Mouse (Mus musculus) urinary bladder, postnatal 36 days (tissue): ENCODE measurements around the gene Abcb10.
"Not testable (repeated sequence)": the region's sequence is repeated elsewhere in the genome, so short reads cannot be mapped to it uniquely, and the experiment has no call there.

Experiments
- DNase-seq, 2 experiments: peaks; one replicate each; pipeline ENCODE4 v3.0.0; 2022; ENCODE audit warnings: low spot score in 2 of 2, mixed read lengths in 1 of 2

Abcb10 gene

DNA sequence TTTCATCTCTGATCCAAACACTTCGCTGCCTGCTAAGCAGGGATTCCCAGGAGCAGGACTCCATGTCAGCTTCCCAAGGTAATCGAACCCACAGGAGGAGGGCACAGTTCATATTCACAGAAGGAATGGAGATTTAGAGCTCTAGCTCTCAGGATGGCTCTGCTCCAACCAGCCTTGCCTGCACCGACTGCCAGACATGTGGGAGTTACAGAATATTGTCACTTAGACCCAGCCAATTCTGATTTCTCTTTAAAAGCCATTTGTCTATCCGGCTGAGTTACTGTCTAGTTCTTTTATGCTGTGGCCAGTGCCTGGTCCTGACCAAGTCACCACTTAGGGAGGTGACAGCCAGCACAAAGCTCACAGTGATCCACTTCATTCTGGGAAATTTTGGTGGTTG, 1.2 kb downstream of the Abcb10 start:
- DNase-seq: no peak

DNA sequence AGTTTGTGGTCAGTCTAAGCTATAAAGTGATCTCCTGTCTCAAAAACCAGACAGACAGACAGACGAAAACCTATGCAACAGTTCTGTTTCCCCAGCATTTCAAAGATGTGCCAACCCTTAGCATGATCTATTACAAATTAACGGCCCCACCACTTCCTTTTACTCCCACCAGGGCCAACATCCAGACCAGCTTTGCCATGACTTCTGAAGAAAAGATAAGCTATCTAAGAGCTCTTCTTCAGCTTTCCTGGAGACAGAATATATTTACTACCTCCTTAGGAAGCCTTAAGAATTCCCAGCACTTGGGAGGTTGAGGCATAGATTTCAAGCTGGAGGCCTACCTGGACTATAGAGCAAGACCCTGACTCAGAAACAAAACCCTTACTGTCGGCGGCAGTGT, 2.7 kb downstream of the Abcb10 start:
- no peak for DNase-seq

DNA sequence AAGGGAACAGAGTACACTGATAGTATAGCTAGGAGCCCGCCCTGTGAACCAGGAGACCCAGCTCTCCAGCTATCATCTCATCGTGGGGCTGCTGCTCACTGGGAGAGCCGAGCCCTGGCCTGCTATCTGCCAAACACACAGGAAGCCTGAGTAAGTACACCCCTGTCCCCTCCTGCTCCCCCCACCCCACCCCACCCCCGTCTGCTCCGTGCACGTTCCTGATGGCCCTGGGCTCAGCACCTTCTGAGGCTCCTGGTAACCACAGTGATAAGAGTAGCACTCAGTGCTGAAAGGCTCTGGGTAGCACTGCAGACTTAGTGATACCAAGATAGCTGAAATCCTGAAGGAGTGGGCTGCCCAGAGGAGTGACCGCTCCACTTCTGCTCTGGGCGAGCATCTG, 4.0 kb downstream of the Abcb10 start:
- no peak for DNase-seq

DNA sequence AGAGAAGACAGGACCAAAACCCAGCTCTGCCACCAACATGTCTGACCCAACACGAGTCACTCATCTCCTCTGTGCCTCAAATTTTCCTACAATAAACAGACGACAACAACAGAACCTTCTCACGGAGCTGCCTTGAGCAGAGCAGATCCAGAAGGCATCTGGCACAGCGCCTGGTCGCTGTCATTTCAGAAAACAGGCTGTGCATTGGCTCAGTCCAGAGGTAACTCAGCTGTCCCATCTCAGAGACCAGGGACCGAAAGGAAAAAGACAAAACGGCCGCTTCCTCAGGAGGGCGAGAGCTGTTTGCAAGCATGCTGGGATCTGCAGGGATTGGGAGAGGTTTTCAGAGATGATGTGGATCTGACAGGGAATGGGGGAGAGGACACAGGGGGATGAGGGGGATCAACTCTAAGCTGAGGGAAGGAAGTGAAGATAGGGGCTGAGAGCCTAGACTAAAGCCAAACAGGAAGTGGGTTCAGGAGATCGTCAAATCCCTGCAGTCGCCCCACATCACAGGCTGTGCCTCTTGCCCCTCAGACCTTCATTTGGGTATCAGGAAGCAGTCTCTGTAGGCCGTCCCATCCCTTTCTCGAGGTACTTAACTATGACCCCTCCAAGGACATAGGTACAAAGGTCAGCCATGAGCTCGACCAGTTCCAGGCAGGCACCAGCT, 4.6 kb downstream of the Abcb10 start:
- DNase-seq: no peak

DNA sequence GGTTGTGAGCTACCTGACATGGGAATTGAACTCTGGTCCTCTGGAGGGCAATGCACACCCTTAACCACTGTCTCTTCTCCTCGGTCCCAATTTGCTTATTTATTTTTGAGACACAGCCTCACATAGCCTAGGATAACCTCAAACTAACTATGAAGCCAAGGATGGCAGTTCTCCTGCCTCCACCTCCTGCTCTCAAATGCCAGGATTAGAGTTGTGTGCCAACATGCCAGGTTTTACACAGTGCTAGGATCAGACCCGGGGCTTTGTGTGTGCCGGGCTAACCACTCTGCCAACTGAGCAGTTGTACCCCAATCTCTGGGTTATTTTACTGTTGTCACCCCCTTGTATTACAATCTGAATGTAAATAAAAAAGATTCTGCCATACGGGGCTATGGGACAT, 5.4 kb downstream of the Abcb10 start:
- no peak for DNase-seq

DNA sequence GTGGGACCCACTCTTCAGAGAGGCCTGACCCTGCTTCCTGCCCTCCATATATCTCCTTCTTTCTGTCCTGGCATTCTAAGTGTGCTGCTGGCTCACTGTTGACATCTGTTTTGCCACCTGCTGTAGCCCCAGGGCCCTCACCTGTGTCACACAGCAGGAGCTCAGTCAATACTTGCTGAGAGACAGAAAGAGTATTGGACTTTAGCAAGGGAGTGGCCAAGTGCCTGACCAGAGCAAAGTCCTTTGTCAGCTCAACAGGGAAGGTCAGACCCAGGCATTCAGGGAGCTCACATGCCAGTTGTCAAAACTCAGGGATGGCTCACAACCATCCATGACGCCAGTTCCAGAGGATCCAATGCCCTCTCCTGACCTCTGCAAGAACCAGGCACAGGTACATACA, 9.4 kb downstream of the Abcb10 start:
- DNase-seq: no peak

DNA sequence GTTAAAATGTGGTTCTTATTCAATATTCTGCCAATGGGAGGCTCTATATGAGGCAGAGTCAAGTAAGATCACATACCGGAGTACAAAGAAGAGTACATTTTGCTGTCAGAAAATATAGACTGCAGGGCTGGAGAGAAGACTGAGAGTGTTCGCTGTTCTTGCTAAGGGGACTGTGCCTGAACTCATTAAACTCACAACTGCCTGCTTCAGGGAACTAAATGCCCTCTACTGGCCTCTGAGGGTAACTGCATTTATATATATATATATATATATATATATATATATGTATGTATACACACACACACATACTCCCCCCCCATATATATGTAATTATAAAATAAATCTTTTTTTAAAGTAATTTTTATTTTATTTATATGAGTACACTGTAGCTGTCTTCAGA, 16.0 kb downstream of the Abcb10 start:
- no peak for DNase-seq

DNA sequence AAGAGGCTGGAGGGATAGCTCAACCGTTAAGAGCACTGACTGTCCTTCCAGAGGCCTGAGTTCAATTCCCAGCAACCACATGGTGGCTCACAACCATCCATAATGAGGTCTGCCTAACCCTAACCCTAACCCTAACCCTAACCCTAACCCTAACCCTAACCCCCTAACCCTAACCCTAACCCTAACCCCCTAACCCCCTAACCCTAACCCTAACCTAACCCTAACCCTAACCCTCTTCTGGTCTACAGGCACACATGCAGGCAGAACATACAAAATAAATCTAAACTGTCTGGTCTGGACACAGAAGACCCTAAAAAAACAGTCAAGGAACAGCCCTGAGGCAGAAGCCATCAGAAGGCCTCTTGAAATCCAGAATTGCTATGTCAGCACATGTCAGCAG, 21.6 kb downstream of the Abcb10 start:
- no peak for DNase-seq

DNA sequence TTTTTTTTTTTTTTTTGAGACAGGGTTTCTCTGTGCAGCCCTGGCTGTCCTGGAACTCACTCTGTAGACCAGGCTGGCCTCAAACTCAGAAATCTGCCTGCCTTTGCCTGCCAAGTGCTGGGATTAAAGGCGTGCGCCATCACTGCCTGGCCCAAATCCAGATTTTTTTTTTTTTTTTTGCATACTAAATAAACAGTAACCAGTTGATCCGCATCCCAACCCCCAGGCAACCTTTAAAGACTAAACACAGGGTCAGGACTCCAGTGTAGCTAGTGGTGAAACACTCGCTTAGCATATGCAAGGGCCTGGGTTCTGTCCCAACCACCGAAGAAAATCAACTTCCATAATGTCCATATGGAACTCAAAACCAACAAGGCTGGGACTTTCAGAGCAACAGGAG, 22.4 kb downstream of the Abcb10 start:
- not testable (repeated sequence) for DNase-seq

DNA sequence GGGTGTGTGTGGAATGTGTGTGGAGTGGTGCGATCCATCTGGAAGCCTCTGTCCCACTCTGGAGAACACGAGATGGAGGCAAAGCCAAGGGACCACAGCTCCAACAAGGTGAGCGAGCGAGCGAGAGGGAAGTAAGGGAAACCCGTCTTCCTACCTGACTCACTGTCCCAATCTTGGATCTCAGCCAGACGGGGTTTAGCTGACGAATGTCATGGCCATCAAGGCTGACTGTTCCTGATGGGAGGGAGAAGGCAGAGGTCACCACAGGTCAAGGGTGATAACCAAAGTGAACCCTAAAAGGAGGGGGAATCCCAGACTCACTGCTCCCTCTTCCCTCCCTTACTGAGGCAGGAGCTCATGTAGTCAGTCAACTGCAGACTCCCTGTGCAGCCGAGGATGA, 22.9 kb downstream of the Abcb10 start:
- DNase-seq: no peak

DNA sequence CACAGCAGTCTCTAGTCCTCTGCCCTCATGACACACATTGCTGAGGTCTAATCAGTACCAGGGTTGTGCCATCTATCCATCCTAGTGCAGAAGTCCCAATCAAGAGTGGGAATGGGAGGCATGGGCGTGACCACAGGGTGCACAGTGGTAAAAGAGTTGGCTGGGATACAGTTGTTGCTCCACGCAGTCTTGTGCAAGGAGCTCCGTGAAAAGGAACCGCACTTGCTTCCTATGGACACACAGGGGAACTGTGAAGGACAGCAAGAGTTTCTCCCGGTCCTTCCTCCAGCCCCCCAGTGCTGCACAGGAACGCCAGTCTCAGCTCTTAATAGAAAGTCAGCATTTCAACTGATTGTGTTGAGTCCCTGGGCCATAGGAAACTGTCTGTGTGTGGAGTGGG, 23.4 kb downstream of the Abcb10 start:
- no peak for DNase-seq

DNA sequence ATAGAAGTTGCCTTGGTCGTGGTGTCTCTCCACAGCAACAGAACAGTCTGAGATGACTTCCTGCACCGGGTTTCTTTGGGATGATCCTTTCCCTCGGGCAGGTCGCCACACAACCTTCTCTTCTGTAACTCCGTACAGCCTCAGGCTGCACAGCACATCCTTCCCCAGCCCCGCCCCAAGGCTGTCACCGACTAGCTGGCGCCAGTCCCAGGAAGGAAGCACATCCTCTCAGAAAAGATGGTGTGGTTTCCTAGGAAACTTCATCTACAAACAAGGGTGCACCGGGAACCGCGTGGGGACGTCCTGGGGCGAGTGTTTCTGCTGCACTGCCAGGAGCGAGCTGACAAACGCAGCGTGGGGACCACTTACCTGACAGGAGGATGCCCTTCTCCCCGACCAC, 24.8 kb downstream of the Abcb10 start:
- DNase-seq: no peak

DNA sequence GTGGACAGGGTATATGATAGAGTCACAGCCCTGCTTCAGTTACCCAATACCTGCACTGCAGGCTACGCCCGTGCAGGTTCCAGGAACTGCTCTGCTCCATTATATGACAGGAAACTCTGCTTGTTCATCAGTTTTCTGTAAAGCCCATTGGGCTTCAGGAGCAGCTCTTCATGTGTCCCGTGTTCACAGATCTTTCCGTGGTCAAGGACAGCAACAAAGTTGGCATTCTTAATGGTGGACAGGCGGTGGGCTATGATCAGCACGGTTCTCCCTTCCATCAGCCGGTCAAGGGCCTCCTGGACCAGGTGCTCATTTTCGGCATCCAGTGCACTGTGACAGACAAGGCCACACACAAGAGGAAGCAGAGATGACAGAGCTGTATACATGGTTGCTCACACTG, 28.7 kb downstream of the Abcb10 start:
- DNase-seq: no peak

DNA sequence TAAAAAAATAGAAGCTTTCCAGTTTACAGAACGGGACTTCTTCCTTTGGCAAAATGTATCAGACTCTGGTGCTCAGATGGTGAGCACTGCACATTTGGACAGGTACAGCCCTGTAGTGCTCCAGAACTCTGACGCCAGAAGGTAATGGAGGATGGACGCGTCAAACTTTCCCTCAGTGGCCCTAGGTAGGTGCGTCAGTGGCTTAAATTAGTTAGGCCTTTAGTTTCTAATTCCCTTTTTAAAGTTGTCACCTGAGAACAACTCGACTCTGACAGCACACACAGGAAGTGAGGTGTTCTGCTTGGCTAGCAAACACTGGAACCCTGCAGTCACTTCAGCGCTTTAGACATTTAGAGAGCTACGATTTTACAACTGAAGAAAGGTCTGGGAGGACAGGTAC, 29.2 kb downstream of the Abcb10 start:
- DNase-seq: no peak

DNA sequence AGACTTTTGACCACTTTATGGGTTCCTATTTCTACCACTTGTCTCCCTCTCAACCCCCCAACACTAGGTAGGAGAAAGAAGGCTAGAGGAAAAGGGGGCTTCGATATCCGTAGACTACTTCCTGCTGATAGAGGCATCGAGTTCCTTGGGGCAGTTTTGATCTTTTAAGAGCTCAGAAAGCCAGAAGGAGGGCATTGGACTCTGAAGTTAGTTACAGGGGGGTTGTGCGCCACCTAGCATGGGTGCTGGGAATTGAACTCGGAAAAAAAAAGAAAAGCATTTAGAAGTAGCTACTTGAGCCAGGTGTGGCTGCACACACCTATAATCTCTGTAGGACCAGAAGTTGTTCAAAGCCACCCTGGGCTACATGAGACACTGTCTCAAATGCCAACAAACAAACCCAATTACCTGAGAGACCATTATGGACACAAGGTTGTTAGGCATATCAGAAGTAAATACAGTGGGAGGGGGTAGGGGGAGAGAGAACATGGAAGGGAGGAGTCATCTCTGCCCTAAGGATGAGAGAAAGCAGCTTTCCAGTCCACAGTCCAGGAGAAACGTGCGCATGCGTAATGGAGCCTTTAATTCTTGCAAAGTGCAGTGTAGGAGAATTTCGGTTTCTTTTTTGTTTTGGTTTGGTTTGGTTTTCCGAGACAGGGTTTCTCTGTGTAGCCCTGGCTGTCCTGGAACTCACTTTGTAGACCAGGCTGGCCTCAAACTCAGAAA, 32.7 kb downstream of the Abcb10 start:
- peak; percentile 37 to 50 for DNase-seq

DNA sequence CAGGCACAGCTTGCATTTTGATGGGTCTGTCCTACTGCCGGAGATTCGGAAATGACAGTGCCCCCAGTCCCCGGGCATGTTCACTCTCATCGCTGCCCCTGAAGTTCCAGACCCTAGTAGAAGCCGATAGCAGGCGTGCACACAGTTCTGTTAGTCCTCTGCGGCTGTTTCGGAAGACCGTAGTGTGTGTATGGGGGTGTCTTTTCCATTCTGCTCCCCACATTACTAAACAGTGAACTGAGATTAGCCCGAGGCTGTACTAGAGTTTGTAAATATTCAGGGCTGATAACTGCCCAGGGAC, 33.3 kb downstream of the Abcb10 start:
- DNase-seq: no peak

DNA sequence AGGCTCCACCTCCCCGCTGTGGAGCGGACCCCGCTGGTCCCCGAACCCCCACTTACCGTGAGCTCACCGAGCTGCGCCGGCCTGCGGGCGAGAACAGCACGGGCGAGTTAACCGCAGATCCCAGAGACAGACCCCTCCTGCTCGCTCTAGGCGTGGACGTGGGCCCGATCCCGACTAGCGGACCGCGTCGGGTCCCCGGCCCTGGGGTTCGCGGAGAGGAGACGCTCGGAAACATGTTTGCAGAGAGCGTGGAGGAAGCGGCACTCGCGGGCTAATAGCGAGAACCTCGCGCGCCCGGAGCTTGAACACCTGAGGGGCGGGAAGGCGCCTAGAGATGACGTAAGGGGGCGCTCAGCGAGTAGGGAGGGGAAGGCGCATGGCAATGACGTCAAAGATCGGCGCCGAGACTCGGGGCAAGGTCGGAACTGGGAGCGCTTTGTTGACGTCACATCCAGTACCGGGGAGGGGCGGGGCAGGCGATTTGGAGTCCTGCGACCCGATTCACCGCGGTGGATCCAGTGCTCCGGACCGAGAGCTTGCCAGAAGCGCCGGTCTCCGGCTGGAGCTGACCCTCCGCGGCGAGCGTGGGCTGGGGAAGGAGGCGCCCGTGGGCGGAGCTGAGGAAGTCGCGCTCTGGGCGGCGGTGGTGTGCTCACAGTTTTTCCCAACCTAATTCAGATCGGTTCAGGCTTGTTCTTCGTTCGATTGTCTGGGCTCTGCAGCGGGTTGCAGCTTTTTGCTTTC, 33.8 kb downstream of the Abcb10 start, which contains the start of gene Nup133:
Gene Nup133 (minus strand): TSS at position 324 of the 744 bp plus-strand sequence.
- peak; percentile 99 for DNase-seq

DNA sequence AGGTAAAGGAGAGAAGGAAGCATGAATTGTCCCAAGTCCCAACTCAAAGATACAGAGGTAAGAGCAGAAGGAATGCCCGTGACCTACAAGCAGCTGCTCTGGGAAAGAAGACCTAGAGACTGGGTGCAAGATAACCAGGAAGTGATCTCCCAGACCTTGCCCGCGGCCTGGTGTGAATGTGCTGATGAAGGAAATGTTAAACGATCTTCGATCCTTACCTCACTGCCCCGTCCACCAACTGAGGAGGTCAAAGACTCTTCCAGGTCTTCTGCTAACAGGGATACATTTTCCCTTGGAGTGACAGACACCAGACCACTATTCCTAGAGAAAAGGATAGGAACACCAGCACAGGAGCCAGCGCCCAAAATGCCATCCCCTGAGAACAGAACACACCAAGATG, 53.9 kb downstream of the Abcb10 start:
- DNase-seq: no peak

DNA sequence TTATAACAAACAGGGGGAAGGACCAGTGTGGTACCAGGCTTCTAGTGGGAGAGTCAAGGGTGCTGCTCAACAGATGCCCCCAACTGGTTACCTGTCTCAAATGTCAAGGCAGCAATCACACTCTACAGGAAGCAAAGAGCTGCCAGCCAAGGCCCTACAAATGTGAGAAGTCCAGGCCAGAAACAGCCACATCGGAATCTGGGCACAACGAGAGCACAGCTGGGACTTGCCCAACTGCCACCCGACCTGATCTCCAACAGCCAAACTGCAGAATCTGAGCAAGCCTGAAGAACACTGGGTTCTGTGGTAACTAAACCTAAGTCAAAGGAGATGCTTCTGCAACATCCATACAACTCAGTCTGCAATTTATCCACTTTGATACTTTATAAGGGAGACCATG, 57.3 kb downstream of the Abcb10 start:
- no peak for DNase-seq

DNA sequence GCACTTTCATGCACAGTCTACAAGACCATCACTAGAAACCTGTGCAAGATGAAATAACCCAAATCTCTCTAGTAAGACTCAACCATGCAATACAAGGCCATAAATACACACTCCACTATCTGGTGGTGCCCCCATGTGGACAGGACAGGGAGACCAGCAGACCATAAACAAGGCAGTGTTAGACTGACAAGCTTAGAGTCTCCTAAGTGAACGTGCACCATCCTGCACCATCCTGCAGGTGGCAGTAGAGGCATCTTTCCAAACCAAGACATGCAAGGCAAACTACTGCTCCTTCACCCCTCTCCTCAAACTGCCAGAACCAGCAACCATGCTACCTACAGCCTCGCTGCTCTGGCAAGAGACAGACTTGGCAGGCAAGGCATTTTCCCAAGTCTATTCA, 58.2 kb downstream of the Abcb10 start:
- peak; percentile 60 to 76 for DNase-seq

DNA sequence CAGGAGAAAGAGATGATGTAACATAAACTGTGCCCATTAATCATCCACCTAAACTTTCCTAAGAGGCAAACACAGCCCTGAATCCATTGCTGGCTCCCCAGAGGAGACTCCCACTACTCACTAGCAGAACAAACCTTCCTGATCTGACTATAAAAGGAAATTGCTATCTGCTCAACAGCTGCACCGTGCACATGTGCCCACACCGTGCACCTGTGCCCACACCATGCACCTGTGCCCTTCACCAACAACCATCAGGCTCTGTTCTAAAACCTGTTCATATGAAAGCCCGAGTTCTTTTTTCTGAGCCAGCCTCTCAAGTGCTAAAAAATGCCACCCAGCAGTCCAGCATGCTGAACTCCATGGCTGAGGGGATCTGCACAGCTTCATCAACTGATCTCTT, 68.3 kb downstream of the Abcb10 start:
- DNase-seq: no peak

DNA sequence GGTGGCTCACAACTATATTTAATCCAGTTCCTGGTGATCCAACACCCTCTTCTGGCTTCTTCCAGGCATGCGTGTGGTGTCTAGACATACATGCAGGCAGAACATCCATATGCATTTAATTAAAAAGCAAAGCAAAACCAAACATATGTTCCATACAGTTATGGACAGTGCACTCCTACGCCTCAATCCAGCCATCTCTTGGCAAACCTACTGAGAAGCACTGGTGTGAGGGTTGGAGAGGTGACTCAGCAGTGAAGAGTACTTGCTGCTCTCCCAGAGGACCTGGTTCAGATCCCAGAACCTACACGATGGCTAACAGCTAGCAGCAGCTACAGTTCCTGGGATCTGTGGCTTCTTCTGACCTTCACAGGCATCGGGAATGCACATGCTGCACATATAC, 70.7 kb downstream of the Abcb10 start:
- DNase-seq: no peak

DNA sequence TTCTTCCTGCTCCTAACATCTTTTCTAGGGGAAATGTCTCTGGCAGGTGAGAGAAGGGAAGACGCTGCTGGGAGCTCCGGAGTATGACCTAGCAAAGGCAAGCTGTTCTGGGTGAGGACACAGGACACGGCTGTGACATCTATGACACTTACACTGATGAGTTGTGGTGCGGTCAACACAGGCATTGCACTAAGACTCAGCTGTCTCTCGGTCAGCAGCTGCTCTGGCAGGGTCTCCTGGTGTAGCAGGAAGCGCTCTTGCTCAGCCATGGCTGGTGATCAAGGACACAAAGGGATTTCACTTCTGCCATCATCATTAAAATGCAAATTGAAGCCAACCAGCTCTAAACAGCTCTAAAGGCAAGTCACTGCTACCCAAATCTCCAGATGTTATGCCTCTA, 75.3 kb downstream of the Abcb10 start:
- no peak for DNase-seq
